Mouse (Mus musculus): ENCODE measurements around the gene Gm14139.
"Not testable (repeated sequence)": the region's sequence is repeated elsewhere in the genome, so short reads cannot be mapped to it uniquely, and the experiment has no call there.

The Gm14139 gene

GRCm38 (mm10) chr2:150181570-150181999, at the start of gene Gm14139:
TSS of gene Gm14139 (plus strand) at chr2:150181755.
- in situ Hi-C loops (cut with MboI, MseI): loop anchor here in 1 of 2 experiments (5.0 kb wide), 1 partner anchor 301 kb away; no protein-coding TSS in a partner anchor

- in situ Hi-C loops (cut with MboI, MseI): loop anchor here (10.0 to 25.0 kb wide), 2 partner anchors 653 to 905 kb away; partner anchors contain the start of genes Nanp (in 1 of the 2), Ninl (in 1 of the 2) and Pygb (in 1 of the 2)
Observed at GRCm38 (mm10) chr2:150132002-150132401, 49.6 kb upstream of the Gm14139 start.

- in situ Hi-C loops (cut with MboI, MseI): loop anchor here (10.0 to 25.0 kb wide), 2 partner anchors 652 to 905 kb away; partner anchors contain the start of genes Nanp (in 1 of the 2), Ninl (in 1 of the 2) and Pygb (in 1 of the 2)
Observed at GRCm38 (mm10) chr2:150132773-150133172, 48.8 kb upstream of the Gm14139 start.

- in situ Hi-C loops (cut with MboI, MseI): loop anchor here (10.0 to 25.0 kb wide), 2 partner anchors 648 to 901 kb away; partner anchors contain the start of genes Nanp (in 1 of the 2), Ninl (in 1 of the 2) and Pygb (in 1 of the 2)
Observed at GRCm38 (mm10) chr2:150136435-150136897, 45.1 kb upstream of the Gm14139 start, which contains the start of gene Zfp120. TSS of gene Zfp120 (minus strand) at chr2:150136708.

GRCm38 (mm10) chr2:150166703-150167102, 14.9 kb upstream of the Gm14139 start:
- in situ Hi-C loops (cut with MboI, MseI): no loop called here

- in situ Hi-C loops (cut with MboI, MseI): no loop called here
Observed at GRCm38 (mm10) chr2:150173833-150174232, 7.7 kb upstream of the Gm14139 start.

GRCm38 (mm10) chr2:150179579-150179978, 2.0 kb upstream of the Gm14139 start, which contains the start of gene Gm10770:
TSS of gene Gm10770 (minus strand) at chr2:150179679.
- in situ Hi-C loops (cut with MboI, MseI): not testable (repeated sequence)

- in situ Hi-C loops (cut with MboI, MseI): loop anchor here in 1 of 2 experiments (5.0 kb wide), 1 partner anchor 301 kb away; no protein-coding TSS in a partner anchor
Observed at GRCm38 (mm10) chr2:150181046-150181445, 509 bp upstream of the Gm14139 start.

- in situ Hi-C loops (cut with MboI, MseI): loop anchor here in 1 of 2 experiments (5.0 kb wide), 1 partner anchor 235 kb away; the partner anchor contains the start of gene Zfp442
Observed at GRCm38 (mm10) chr2:150217600-150218362, 36.2 kb downstream of the Gm14139 start, which contains the start of gene Zfp937. TSS of gene Zfp937 (plus strand) at chr2:150218073.

GRCm38 (mm10) chr2:150218363-150218725, 36.8 kb downstream of the Gm14139 start:
- in situ Hi-C loops (cut with MboI, MseI): loop anchor here in 1 of 2 experiments (5.0 kb wide), 1 partner anchor 234 kb away; the partner anchor contains the start of gene Zfp442

- in situ Hi-C loops (cut with MboI, MseI): loop anchor here in 1 of 2 experiments (5.0 kb wide), 1 partner anchor 214 kb away; no protein-coding TSS in a partner anchor
Observed at GRCm38 (mm10) chr2:150223263-150223662, 41.7 kb downstream of the Gm14139 start.

All from T-helper 17 cell (primary cell).